Mouse (Mus musculus): Measurements from ENCODE around the gene Ndfip2. TPM values are rescaled to one million over a fixed set of nuclear protein-coding genes. Genes with fewer than 3 reads are reported as not detected.

Gene Ndfip2
- total and polyA plus RNA-seq, 2 experiments from 2014 or later: 113 to 158 TPM

- no peaks in the 10 kb centered on the region for H3K27me3 ChIP-seq (ENCODE audit: insufficient read depth, low read length)
- 90% methylated on average over 9 of the region's 9 CpGs for WGBS
- no peak overlapping the region for H3K9ac ChIP-seq (replicated peaks; ENCODE audit: low read length, poor library complexity, severe bottlenecking)
- no peak for DNase-seq (ENCODE audit: low spot score)
- H3K4me2 ChIP-seq (ENCODE audit: low read depth, low read length, poor library complexity, severe bottlenecking): no peak overlapping the region
- H3K27ac ChIP-seq (ENCODE audit: low read depth, low read length): no peak overlapping the region
- no peak overlapping the region for H3K4me3 ChIP-seq (ENCODE audit: low read depth, low read length)
- no peaks in the 10 kb centered on the region for H3K4me1 ChIP-seq (ENCODE audit: insufficient read depth, low read length)
- H3K36me3 ChIP-seq (ENCODE audit: insufficient read depth, low read length): no peaks in the 10 kb centered on the region
- TF ChIP-seq CTCF (IDR thresholded peaks at IDR 0.05): no peak
- ATAC-seq (ENCODE audit: low FRiP score): no peak
- no peaks in the 10 kb centered on the region for H3K9me3 ChIP-seq (ENCODE audit: low read length)
These were observed 20.6 kb upstream of the Ndfip2 start for GRCm38 (mm10) chr14:105237736-105238135.

- no peak overlapping the region for H3K4me2 ChIP-seq (ENCODE audit: low read depth, low read length, poor library complexity, severe bottlenecking)
- ATAC-seq (ENCODE audit: low FRiP score) (no peak), DNase-seq (ENCODE audit: low spot score) (no peak)
- H3K36me3 ChIP-seq (ENCODE audit: insufficient read depth, low read length): no peaks in the 10 kb centered on the region
- H3K27ac ChIP-seq (ENCODE audit: low read depth, low read length): no peak overlapping the region
- TF ChIP-seq CTCF (IDR thresholded peaks at IDR 0.05): no peak
- WGBS: 83% methylated on average over 5 of the region's 5 CpGs
- H3K4me3 ChIP-seq (ENCODE audit: low read depth, low read length): no peak overlapping the region
- no peaks in the 10 kb centered on the region for H3K27me3 ChIP-seq (ENCODE audit: insufficient read depth, low read length)
- H3K9me3 ChIP-seq (ENCODE audit: low read length): no peaks in the 10 kb centered on the region
- H3K9ac ChIP-seq (replicated peaks; ENCODE audit: low read length, poor library complexity, severe bottlenecking): no peak overlapping the region
- H3K4me1 ChIP-seq (ENCODE audit: insufficient read depth, low read length): no peaks in the 10 kb centered on the region
These were observed 19.8 kb upstream of the Ndfip2 start for GRCm38 (mm10) chr14:105238450-105239038.

- Histone ChIP-seq H3K36me3 (ENCODE audit: insufficient read depth, low read length) (no peaks in the 10 kb centered on the region), H3K4me1 (ENCODE audit: insufficient read depth, low read length) (no peaks in the 10 kb centered on the region), H3K9ac (replicated peaks; ENCODE audit: low read length, poor library complexity, severe bottlenecking) (no peak overlapping the region), H3K4me2 (ENCODE audit: low read depth, low read length, poor library complexity, severe bottlenecking) (no peak overlapping the region), H3K27ac (ENCODE audit: low read depth, low read length) (no peak overlapping the region), H3K27me3 (ENCODE audit: insufficient read depth, low read length) (no peaks in the 10 kb centered on the region), H3K4me3 (ENCODE audit: low read depth, low read length) (no peak overlapping the region), H3K9me3 (ENCODE audit: low read length) (no peaks in the 10 kb centered on the region)
- 80% methylated on average over 10 of the region's 10 CpGs for WGBS
- ATAC-seq (ENCODE audit: low FRiP score) (no peak), DNase-seq (ENCODE audit: low spot score) (no peak)
- TF ChIP-seq CTCF (IDR thresholded peaks at IDR 0.05): no peak
These were observed 18.3 kb upstream of the Ndfip2 start for GRCm38 (mm10) chr14:105240120-105240519.

DNA sequence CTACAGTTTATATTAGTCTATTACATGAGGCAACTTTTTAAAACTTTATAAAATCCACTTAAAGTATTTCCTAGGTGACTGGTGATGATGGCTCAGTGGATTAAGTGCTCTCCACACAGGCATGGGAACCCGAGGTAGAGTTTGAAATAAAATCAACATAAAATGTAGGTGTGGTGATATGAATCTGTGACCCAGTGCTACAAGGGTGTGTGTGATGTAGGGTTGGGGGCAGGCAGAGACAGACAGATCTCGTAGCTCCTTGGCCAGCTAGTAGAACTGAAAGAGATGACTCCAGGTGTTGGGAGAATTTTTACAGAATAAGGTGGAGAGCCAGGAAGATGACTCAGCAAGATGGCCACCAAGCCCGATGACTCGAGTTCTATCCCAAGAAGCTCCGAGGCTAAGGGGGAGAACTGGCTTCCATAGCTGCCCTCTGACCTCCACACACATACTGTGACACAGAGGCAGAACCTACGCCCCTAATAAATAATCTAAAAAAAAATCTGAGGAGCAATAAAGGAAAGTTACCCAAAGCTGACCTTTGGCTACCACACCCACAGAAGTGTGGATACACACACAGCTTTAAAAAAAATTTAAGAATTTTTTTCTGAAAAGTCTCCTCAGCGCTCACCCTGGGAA is 14.4 kb upstream of the Ndfip2 start:
- H3K36me3 ChIP-seq (ENCODE audit: insufficient read depth, low read length): no peaks in the 10 kb centered on the region
- TF ChIP-seq CTCF (IDR thresholded peaks at IDR 0.05): no peak
- H3K4me1 ChIP-seq (ENCODE audit: insufficient read depth, low read length): no peaks in the 10 kb centered on the region
- no peak overlapping the region for H3K9ac ChIP-seq (replicated peaks; ENCODE audit: low read length, poor library complexity, severe bottlenecking)
- DNase-seq (ENCODE audit: low spot score) (no peak), ATAC-seq (ENCODE audit: low FRiP score) (no peak)
- 91% methylated on average over 7 of the region's 7 CpGs for WGBS
- no peaks in the 10 kb centered on the region for H3K9me3 ChIP-seq (ENCODE audit: low read length)
- no peak overlapping the region for H3K4me3 ChIP-seq (ENCODE audit: low read depth, low read length)
- H3K4me2 ChIP-seq (ENCODE audit: low read depth, low read length, poor library complexity, severe bottlenecking): no peak overlapping the region
- H3K27ac ChIP-seq (ENCODE audit: low read depth, low read length): no peak overlapping the region
- H3K27me3 ChIP-seq (ENCODE audit: insufficient read depth, low read length): no peaks in the 10 kb centered on the region

GRCm38 (mm10) chr14:105251038-105251437 is 7.3 kb upstream of the Ndfip2 start:
- no peak for DNase-seq (ENCODE audit: low spot score)
- TF ChIP-seq CTCF (IDR thresholded peaks at IDR 0.05): no peak

GRCm38 (mm10) chr14:105253304-105253703 is 5.1 kb upstream of the Ndfip2 start:
- Histone ChIP-seq H3K27ac (ENCODE audit: low read depth, low read length) (no peak overlapping the region), H3K4me3 (ENCODE audit: low read depth, low read length) (no peak overlapping the region), H3K4me2 (ENCODE audit: low read depth, low read length, poor library complexity, severe bottlenecking) (no peak overlapping the region), H3K9me3 (ENCODE audit: low read length) (no peaks in the 10 kb centered on the region), H3K27me3 (ENCODE audit: insufficient read depth, low read length) (no peaks in the 10 kb centered on the region), H3K9ac (replicated peaks; ENCODE audit: low read length, poor library complexity, severe bottlenecking) (no peak overlapping the region), H3K4me1 (ENCODE audit: insufficient read depth, low read length) (no peaks in the 10 kb centered on the region), H3K36me3 (ENCODE audit: insufficient read depth, low read length) (no peaks in the 10 kb centered on the region)
- no peak for DNase-seq (ENCODE audit: low spot score)
- TF ChIP-seq CTCF (IDR thresholded peaks at IDR 0.05): no peak
- ATAC-seq (ENCODE audit: low FRiP score): no peak
- WGBS: 32% methylated on average over 7 of the region's 7 CpGs

More at GRCm38 (mm10) chr14:105251038-105251437, 7.3 kb upstream of the Ndfip2 start:
- H3K36me3 ChIP-seq (ENCODE audit: insufficient read depth, low read length): no peaks in the 10 kb centered on the region
- H3K27ac ChIP-seq (ENCODE audit: low read depth, low read length): no peak overlapping the region
- H3K4me2 ChIP-seq (ENCODE audit: low read depth, low read length, poor library complexity, severe bottlenecking): no peak overlapping the region
- no peaks in the 10 kb centered on the region for H3K4me1 ChIP-seq (ENCODE audit: insufficient read depth, low read length)
- no peak for ATAC-seq (ENCODE audit: low FRiP score)
- H3K9me3 ChIP-seq (ENCODE audit: low read length): no peaks in the 10 kb centered on the region
- H3K27me3 ChIP-seq (ENCODE audit: insufficient read depth, low read length): no peaks in the 10 kb centered on the region
- H3K4me3 ChIP-seq (ENCODE audit: low read depth, low read length): no peak overlapping the region
- H3K9ac ChIP-seq (replicated peaks; ENCODE audit: low read length, poor library complexity, severe bottlenecking): no peak overlapping the region

Data from midbrain, postnatal 0 days (tissue).